Mouse (Mus musculus): Measurements from ENCODE around the gene Olfr1162. TPM values are rescaled to one million over a fixed set of nuclear protein-coding genes. Genes with fewer than 3 reads are reported as not detected.
"Not testable (repeated sequence)": the region's sequence is repeated elsewhere in the genome, so short reads cannot be mapped to it uniquely, and the experiment has no call there.

Gene Olfr1162
- total RNA-seq (2015) (not detected in 2 replicates), total RNA-seq (2017) (not detected in 2 replicates)

DNA sequence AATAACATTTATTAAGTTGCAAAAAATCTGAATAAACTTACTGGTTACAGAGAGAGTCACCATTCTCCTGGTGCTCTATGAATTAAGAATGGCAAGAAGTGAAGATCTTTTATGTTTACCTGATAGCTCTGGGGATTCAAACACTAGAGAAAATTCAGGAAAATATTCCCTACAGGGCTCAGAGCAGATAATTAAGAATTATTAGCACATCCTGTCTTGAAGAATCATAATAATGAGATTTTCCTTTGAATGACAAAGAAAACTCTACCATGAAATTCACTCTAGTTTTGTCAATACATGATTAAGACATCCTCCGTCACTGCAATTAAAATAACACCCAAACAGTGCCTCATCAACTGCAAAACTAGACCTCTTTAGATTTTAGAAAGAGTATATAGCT lies at the start of gene Olfr1162:
Gene Olfr1162 (minus strand): TSS at position 101 of the 400 bp plus-strand sequence.
- ATAC-seq (replicated peaks; ENCODE audit: poor library complexity): no peak

- no peak for ATAC-seq (replicated peaks; ENCODE audit: poor library complexity)
These were observed 42.9 kb upstream of the Olfr1162 start, which contains the start of gene Olfr1164 for GRCm38 (mm10) chr2:88093866-88094265. Olfr1164 (minus strand) TSS chr2:88093966.

GRCm38 (mm10) chr2:88071730-88072129 lies 20.8 kb upstream of the Olfr1162 start, which contains the start of gene Olfr1163:
Olfr1163 (minus strand) TSS chr2:88071830.
- ATAC-seq (replicated peaks; ENCODE audit: poor library complexity): no peak

- no peak for ATAC-seq (replicated peaks; ENCODE audit: poor library complexity)
These were observed 12.7 kb upstream of the Olfr1162 start for GRCm38 (mm10) chr2:88063587-88063986.

GRCm38 (mm10) chr2:88037599-88037998 lies 13.3 kb downstream of the Olfr1162 start, which contains the start of gene Olfr73:
Olfr73 (minus strand) TSS chr2:88037699.
- ATAC-seq (replicated peaks; ENCODE audit: poor library complexity): no peak

GRCm38 (mm10) chr2:88022474-88022873 lies 28.5 kb downstream of the Olfr1162 start, which contains the start of gene Olfr1161:
Olfr1161 (plus strand) TSS chr2:88022774.
- ATAC-seq (replicated peaks; ENCODE audit: poor library complexity): not testable (repeated sequence)

DNA sequence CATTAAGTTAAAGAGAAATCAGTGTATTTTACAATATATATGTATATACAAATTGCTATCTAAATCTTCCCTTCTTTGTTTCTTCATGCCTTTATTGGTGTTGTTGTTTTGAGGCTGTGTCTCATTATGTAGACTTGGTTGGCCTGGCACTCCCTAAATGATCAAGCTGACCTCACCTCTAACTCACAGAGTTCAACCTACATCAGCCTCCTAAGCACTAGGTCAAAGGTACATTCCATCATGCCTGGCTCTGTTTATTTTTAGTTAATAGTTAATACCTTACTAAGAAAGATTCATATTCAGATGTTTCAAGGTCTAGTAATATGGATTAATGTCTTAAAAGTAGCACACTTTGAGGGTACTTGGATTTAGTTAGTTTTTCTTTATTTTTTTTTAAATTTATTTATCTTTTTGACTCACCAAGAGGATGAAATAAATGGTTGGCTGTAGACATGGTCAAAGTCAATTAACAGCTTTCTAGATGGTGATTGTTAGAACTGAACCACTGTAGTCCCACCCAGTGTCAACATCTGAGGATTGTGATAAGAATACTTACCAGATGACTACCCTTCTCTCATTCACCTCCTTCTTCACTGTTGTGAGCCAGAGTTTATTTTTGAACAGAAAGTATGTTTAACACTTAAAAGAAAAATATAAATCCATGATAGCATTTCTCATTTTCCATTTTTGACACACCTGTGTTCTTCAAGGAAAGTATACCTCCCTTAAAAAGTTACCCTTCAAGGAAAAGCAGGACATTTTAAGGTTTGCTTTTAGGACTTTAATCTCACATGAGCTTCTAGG lies 43.2 kb downstream of the Olfr1162 start, which contains the start of gene Olfr1160:
Gene Olfr1160 (minus strand): TSS at position 754 of the 804 bp plus-strand sequence.
- ATAC-seq (replicated peaks; ENCODE audit: poor library complexity): no peak

Other genes starting within 250 kb of the Olfr1162 start
- not detected in 2 replicates for gene Olfr1145, start 241.3 kb downstream of the Olfr1162 start, total RNA-seq (2015)
- gene Olfr1145, start 241.3 kb downstream of the Olfr1162 start, total RNA-seq (2017): not detected in 2 replicates
- not detected in 2 replicates for gene Olfr1148, start 220.6 kb downstream of the Olfr1162 start, total RNA-seq (2015)
- not detected in 2 replicates for gene Olfr1148, start 220.6 kb downstream of the Olfr1162 start, total RNA-seq (2017)
- not detected in 2 replicates for gene Olfr1150-ps1, start 207.1 kb downstream of the Olfr1162 start, total RNA-seq (2015)
- not detected in 2 replicates for gene Olfr1150-ps1, start 207.1 kb downstream of the Olfr1162 start, total RNA-seq (2017)
- gene Olfr1151, start 195.3 kb downstream of the Olfr1162 start, total RNA-seq (2015): not detected in 2 replicates
- not detected in 2 replicates for gene Olfr1151, start 195.3 kb downstream of the Olfr1162 start, total RNA-seq (2017)
- not detected in 2 replicates for gene Olfr1152, start 184.6 kb downstream of the Olfr1162 start, total RNA-seq (2015)
- gene Olfr1152, start 184.6 kb downstream of the Olfr1162 start, total RNA-seq (2017): not detected in 2 replicates
- not detected in 2 replicates for gene Olfr1153, start 156.2 kb downstream of the Olfr1162 start, total RNA-seq (2015)
- gene Olfr1153, start 156.2 kb downstream of the Olfr1162 start, total RNA-seq (2017): not detected in 2 replicates
- not detected in 2 replicates for gene Olfr1154, start 146.0 kb downstream of the Olfr1162 start, total RNA-seq (2015)
- not detected in 2 replicates for gene Olfr1154, start 146.0 kb downstream of the Olfr1162 start, total RNA-seq (2017)
- gene Olfr1155, start 106.0 kb downstream of the Olfr1162 start, total RNA-seq (2015): not detected in 2 replicates
- not detected in 2 replicates for gene Olfr1155, start 106.0 kb downstream of the Olfr1162 start, total RNA-seq (2017)
- gene Olfr1156, start 98.0 kb downstream of the Olfr1162 start, total RNA-seq (2015): not detected in 2 replicates
- gene Olfr1156, start 98.0 kb downstream of the Olfr1162 start, total RNA-seq (2017): not detected in 2 replicates
- not detected in 2 replicates for gene Olfr1157, start 82.8 kb downstream of the Olfr1162 start, total RNA-seq (2015)
- not detected in 2 replicates for gene Olfr1157, start 82.8 kb downstream of the Olfr1162 start, total RNA-seq (2017)
- not detected in 2 replicates for gene Olfr74, start 76.5 kb downstream of the Olfr1162 start, total RNA-seq (2015)
- not detected in 2 replicates for gene Olfr74, start 76.5 kb downstream of the Olfr1162 start, total RNA-seq (2017)
- gene Olfr1158, start 61.0 kb downstream of the Olfr1162 start, total RNA-seq (2015): not detected in 2 replicates
- gene Olfr1158, start 61.0 kb downstream of the Olfr1162 start, total RNA-seq (2017): not detected in 2 replicates
- gene Olfr1160, start 42.9 kb downstream of the Olfr1162 start, total RNA-seq (2015): not detected in 2 replicates
- gene Olfr1160, start 42.9 kb downstream of the Olfr1162 start, total RNA-seq (2017): not detected in 2 replicates
- gene Olfr1161, start 28.4 kb downstream of the Olfr1162 start, total RNA-seq (2015): not detected in 2 replicates
- gene Olfr1161, start 28.4 kb downstream of the Olfr1162 start, total RNA-seq (2017): not detected in 2 replicates
- gene Olfr73, start 13.4 kb downstream of the Olfr1162 start, total RNA-seq (2015): not detected in 2 replicates
- not detected in 2 replicates for gene Olfr73, start 13.4 kb downstream of the Olfr1162 start, total RNA-seq (2017)
- not detected in 2 replicates for gene Olfr1163, start 20.7 kb upstream of the Olfr1162 start, total RNA-seq (2015)
- not detected in 2 replicates for gene Olfr1163, start 20.7 kb upstream of the Olfr1162 start, total RNA-seq (2017)
- gene Olfr1164, start 42.8 kb upstream of the Olfr1162 start, total RNA-seq (2015): not detected in 2 replicates
- not detected in 2 replicates for gene Olfr1164, start 42.8 kb upstream of the Olfr1162 start, total RNA-seq (2017)
- gene Olfr1166, start 77.1 kb upstream of the Olfr1162 start, total RNA-seq (2015): not detected in 2 replicates
- gene Olfr1166, start 77.1 kb upstream of the Olfr1162 start, total RNA-seq (2017): not detected in 2 replicates
- gene Olfr1167, start 104.1 kb upstream of the Olfr1162 start, total RNA-seq (2015): not detected in 2 replicates
- not detected in 2 replicates for gene Olfr1167, start 104.1 kb upstream of the Olfr1162 start, total RNA-seq (2017)
- gene Olfr1168, start 130.8 kb upstream of the Olfr1162 start, total RNA-seq (2015): not detected in 2 replicates
- gene Olfr1168, start 130.8 kb upstream of the Olfr1162 start, total RNA-seq (2017): not detected in 2 replicates
- not detected in 2 replicates for gene Olfr1170, start 177.2 kb upstream of the Olfr1162 start, total RNA-seq (2015)
- gene Olfr1170, start 177.2 kb upstream of the Olfr1162 start, total RNA-seq (2017): not detected in 2 replicates
- not detected in 2 replicates for gene Olfr1173, start 228.7 kb upstream of the Olfr1162 start, total RNA-seq (2015)
- gene Olfr1173, start 228.7 kb upstream of the Olfr1162 start, total RNA-seq (2017): not detected in 2 replicates